Mouse (Mus musculus) ES-Bruce4 (cell line): ENCODE results near the gene Trmt112. TPM values are rescaled to one million over a fixed set of nuclear protein-coding genes. Genes with fewer than 3 reads are reported as not detected.

Experiments
- H3K27ac ChIP-seq: 2 replicates; pipeline ENCODE4 v1.5.1; 2012; ENCODE audit warnings: low read length, inconsistent platforms; ENCODE audit not compliant: insufficient read depth
- H3K27me3 ChIP-seq: 2 replicates; pipeline ENCODE4 v1.6.1; 2012; ENCODE audit warnings: mild to moderate bottlenecking, low read length, inconsistent platforms; ENCODE audit not compliant: control insufficient read depth, poor library complexity, insufficient read depth, severe bottlenecking
- H3K36me3 ChIP-seq: 2 replicates; pipeline ENCODE4 v1.6.1; 2012; ENCODE audit warnings: inconsistent platforms, mild to moderate bottlenecking, low read length, moderate library complexity; ENCODE audit not compliant: control insufficient read depth, poor library complexity, insufficient read depth, severe bottlenecking
- H3K4me1 ChIP-seq: one replicate; pipeline ENCODE4 v1.8.1; 2011; ENCODE audit warnings: low read length; ENCODE audit not compliant: control insufficient read depth, insufficient read depth
- H3K4me3 ChIP-seq: 2 replicates; pipeline ENCODE4 v1.5.1; 2011; ENCODE audit warnings: low read depth, mild to moderate bottlenecking, low read length
- H3K9ac ChIP-seq: 2 replicates; pipeline ENCODE4 v1.6.1; 2012; ENCODE audit warnings: low read depth, mild to moderate bottlenecking, inconsistent platforms; ENCODE audit not compliant: poor library complexity, severe bottlenecking
- H3K9me3 ChIP-seq: replicated peaks from 2 replicates; pipeline ENCODE4 v1.6.1; 2012; ENCODE audit warnings: mild to moderate bottlenecking, low read length, inconsistent platforms; ENCODE audit not compliant: control insufficient read depth, poor library complexity, insufficient read depth, severe bottlenecking
- CTCF ChIP-seq: IDR thresholded peaks from one replicate; pipeline ENCODE4 v1.8.1; 2011; ENCODE audit warnings: low read depth, low read length
- EP300 ChIP-seq: IDR thresholded peaks from 2 replicates; pipeline ENCODE4 v1.6.1; 2011; ENCODE audit warnings: low read depth, low read length; ENCODE audit not compliant: insufficient read depth
- POLR2A ChIP-seq: IDR thresholded peaks from one replicate; pipeline ENCODE4 v1.8.1; 2011; ENCODE audit warnings: low read length; ENCODE audit not compliant: insufficient read depth
- polyA plus RNA-seq: library from polyadenylated mRNA; stranded (reverse); fragments of >200 nt; gene quantifications from 2 replicates; pipeline ENCODE4 v1.2.4, GENCODE M21; 2011; ENCODE audit warnings: low read depth; ENCODE audit not compliant: missing spikeins, insufficient read depth, insufficient read length

Trmt112 gene
- polyA plus RNA-seq, 1 experiment, result 112 TPM

GRCm38 (mm10) chr19:6928080-6928479 lies 18.6 kb downstream of the Trmt112 start:
- TF ChIP-seq EP300, result no peak
- TF ChIP-seq CTCF, result no peak
- TF ChIP-seq POLR2A, result no peak
- H3K27ac ChIP-seq, result no peak overlapping the region
- H3K27me3 ChIP-seq, result no peaks in the 10 kb centered on the region
- peaks cover 2% of the 10 kb centered on the region for H3K4me1 ChIP-seq
- no peaks in the 10 kb centered on the region for H3K9me3 ChIP-seq
- no peaks in the 10 kb centered on the region for H3K36me3 ChIP-seq
- H3K4me3 ChIP-seq, result no peak overlapping the region
- no peak overlapping the region for H3K9ac ChIP-seq

DNA sequence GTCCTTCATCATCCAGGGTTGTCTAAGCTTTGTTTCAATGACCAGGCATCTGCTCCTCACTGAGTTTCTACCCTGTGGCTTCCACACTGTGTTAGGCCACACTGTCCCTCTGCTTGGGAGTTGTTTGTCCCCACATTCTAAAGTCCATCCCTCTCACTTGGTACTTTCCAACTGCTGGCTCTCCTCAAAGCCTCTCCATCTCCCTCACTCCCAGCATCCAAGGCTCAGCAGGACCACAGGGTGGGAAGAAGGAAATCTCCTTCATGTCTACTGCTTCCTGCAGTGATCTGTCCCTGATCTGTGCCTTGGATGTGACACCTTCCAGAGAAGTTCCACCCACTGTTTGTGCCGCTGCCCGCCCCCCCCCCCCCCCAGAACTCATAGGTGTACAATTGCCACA lies 21.5 kb downstream of the Trmt112 start:
- H3K27me3 ChIP-seq, result no peaks in the 10 kb centered on the region
- H3K4me1 ChIP-seq, result peaks cover 2% of the 10 kb centered on the region
- no peak overlapping the region for H3K4me3 ChIP-seq
- no peak for TF ChIP-seq EP300
- no peak for TF ChIP-seq CTCF
- TF ChIP-seq POLR2A, result no peak
- H3K36me3 ChIP-seq, result no peaks in the 10 kb centered on the region
- no peak overlapping the region for H3K9ac ChIP-seq
- no peak overlapping the region for H3K27ac ChIP-seq
- H3K9me3 ChIP-seq, result no peaks in the 10 kb centered on the region

DNA sequence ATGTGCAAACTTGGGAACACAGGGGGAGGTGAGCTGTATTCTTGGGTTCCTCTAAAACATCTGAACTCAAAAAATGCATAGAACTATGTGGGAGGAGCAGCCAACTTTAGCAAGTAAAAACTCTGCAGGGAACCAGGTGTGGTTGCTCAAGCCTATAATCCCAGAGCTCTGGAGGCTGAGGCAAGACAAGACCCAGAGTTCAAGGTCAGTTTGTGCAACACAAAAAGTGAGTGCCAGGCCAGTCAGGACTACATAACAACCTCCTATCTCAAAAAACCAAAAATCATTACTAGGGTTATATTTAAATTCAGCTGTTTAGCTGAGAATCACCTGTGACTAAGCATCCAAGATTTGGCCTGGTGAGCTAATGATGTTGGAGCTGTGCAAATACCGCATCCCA lies 22.5 kb downstream of the Trmt112 start:
- H3K4me1 ChIP-seq, result peaks cover 2% of the 10 kb centered on the region
- H3K4me3 ChIP-seq, result no peak overlapping the region
- H3K36me3 ChIP-seq, result no peaks in the 10 kb centered on the region
- H3K9ac ChIP-seq, result no peak overlapping the region
- TF ChIP-seq POLR2A (no peak), EP300 (no peak), CTCF (no peak)
- H3K27me3 ChIP-seq, result no peaks in the 10 kb centered on the region
- H3K9me3 ChIP-seq, result no peaks in the 10 kb centered on the region
- H3K27ac ChIP-seq, result no peak overlapping the region

- peaks cover 2% of the 10 kb centered on the region for H3K4me1 ChIP-seq
- TF ChIP-seq POLR2A (no peak), CTCF (no peak), EP300 (no peak)
- no peak overlapping the region for H3K27ac ChIP-seq
- H3K27me3 ChIP-seq, result no peaks in the 10 kb centered on the region
- H3K36me3 ChIP-seq, result no peaks in the 10 kb centered on the region
- H3K9me3 ChIP-seq, result no peaks in the 10 kb centered on the region
- no peak overlapping the region for H3K9ac ChIP-seq
- H3K4me3 ChIP-seq, result no peak overlapping the region
Observed at GRCm38 (mm10) chr19:6933102-6933435, 23.6 kb downstream of the Trmt112 start.

DNA sequence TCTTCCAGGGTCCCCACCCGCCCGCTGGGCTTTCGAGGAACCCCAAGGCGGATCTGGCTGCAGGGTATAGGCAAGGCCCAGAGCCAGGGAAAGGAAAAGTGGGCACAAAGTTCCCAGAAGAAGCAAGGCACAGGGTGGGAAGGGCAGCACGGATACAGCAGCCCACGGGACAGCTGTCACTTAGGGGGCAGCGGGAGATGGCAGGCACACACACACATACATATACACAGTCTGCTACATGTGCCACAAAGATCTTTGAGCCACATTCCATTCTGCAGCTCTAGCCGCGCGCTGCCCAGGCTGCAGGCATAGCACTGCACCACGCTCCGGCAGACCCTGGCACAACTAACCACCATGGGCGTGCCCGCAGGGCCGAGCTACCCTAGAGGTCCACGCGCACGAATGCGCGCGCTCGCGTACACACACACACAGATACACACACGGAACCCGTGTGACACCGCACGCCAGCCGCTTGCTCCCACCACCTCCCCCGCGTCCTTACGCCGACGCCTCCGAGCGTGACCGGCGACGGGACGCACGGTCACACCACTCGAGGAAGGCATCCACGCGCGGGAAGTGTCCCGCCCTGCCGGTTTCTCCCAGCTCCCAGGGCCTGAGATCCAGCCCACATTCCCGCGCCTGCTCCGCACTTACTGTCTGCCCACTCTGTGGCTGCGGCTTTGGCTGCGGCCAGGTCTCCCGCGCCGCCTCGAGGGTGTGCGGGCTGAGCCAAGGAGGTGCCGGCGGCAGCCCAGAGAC lies 24.1 kb downstream of the Trmt112 start:
- H3K9me3 ChIP-seq, result no peaks in the 10 kb centered on the region
- peak overlapping the region; percentile 53 for H3K9ac ChIP-seq
- peak overlapping the region; percentile 54 for H3K4me3 ChIP-seq
- no peak overlapping the region for H3K27ac ChIP-seq
- TF ChIP-seq CTCF (no peak), EP300 (no peak), POLR2A (no peak)
- no peaks in the 10 kb centered on the region for H3K27me3 ChIP-seq
- no peaks in the 10 kb centered on the region for H3K36me3 ChIP-seq
- peaks cover 2% of the 10 kb centered on the region for H3K4me1 ChIP-seq

DNA sequence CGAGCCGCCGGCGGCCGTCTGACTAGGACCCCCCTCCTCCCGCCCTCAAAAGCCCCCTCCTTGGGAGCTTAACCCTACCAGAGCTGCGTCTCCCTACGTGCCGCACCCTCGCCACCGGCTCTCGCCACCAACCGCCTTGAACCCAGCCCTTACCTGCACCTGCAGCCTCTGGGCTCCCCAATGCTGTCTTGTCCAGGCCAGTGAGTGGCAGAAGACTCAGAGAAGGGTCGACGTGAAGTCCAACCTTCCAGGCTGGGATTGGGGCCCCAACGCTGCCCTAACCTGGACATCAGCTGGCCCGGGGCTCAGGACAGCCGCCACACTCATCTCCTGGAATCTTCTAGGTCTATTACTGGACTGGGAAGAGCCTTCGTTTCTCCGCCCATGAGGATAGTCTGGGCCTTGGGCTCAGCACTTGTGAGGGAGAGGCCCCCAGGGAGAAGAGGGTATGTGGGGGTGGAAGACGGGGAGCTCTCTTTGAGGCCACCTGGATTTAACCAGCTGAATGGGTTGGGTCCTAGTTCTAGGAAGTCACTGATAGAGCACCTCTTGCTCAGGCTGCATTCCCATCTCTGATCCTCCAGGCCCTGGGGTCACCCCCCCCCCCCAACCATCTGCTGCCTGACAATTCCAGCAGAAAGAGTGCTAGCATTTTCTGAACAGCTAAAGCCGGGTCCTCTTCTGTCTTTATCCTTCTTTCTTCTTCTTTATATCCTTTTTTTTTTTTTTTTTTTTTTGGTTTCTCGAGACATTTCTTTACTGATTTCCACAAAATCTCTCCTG lies 24.9 kb downstream of the Trmt112 start, which contains the start of gene Kcnk4:
Gene Kcnk4 (minus strand): TSS at position 321 of the 783 bp plus-strand sequence.
- Histone ChIP-seq H3K27me3 (no peaks in the 10 kb centered on the region), H3K4me1 (peaks cover 2% of the 10 kb centered on the region), H3K9ac (peak within 1 kb of the TSS; percentile 53), H3K36me3 (no peaks in the 10 kb centered on the region), H3K9me3 (no peaks in the 10 kb centered on the region), H3K27ac (no peak within 1 kb of the TSS), H3K4me3 (peak within 1 kb of the TSS; percentile 54)
- no peak for TF ChIP-seq POLR2A
- no peak for TF ChIP-seq CTCF
- no peak for TF ChIP-seq EP300
